8 mouse cellular contexts compared by ENCODE assay signal in genomic region chr19:44655719-44656118, GRCm38 (mm10).
DNase-seq lines count a peak whose midpoint lies in the region; ATAC-seq and TF ChIP-seq lines count a peak whose summit lies in the region.
"Had no signal": no experiment of that assay in that cellular context is flagged by ENCODE, and none has a peak within 500 bp of the region (broad histone marks: within the 10 kb centered on the region; RNA-seq: fewer than 3 reads in every experiment).

No protein-coding gene starts in this region.

- H3K4me3 ChIP-seq in liver, embryonic 14.5 days (ENCODE audit: insufficient read depth in 1 of 2, low read depth in 2 of 2, low read length in 2 of 2) = no peak overlapping the region
- no peak overlapping the region for H3K4me3 ChIP-seq in stomach, postnatal 0 days (ENCODE audit: low read depth, low read length)
- H3K4me3 ChIP-seq: liver, embryonic 15.5 days had no signal

- peak; percentile 78 for DNase-seq in left cerebral cortex, postnatal 4 days
- no peak for DNase-seq in left cerebral cortex, postnatal 25 days (ENCODE audit: low spot score in 2 of 2)
- DNase-seq in Muller cell, postnatal 12 days (ENCODE audit: inconsistent ontology term) = peak; percentile 40
- DNase-seq in cerebellum, adult 9-10 months = peak; percentile 15
- peak; percentile 19 to 28 for DNase-seq in heart, postnatal 36 days
- no peak for DNase-seq in liver, embryonic 14.5 days (ENCODE audit: low read depth in 3 of 3, low spot score in 3 of 3)
- peak; percentile 55 for DNase-seq in stomach, postnatal 0 days (ENCODE audit: low spot score)

- no peak overlapping the region for H3K27ac ChIP-seq in liver, embryonic 14.5 days
- no peak overlapping the region for H3K27ac ChIP-seq in stomach, postnatal 0 days (replicated peaks)
- H3K27ac ChIP-seq: liver, embryonic 15.5 days had no signal

- no peak for TF ChIP-seq EP300 in liver, embryonic 14.5 days (IDR thresholded peaks at IDR 0.05; ENCODE audit: low read depth)
- no peak for TF ChIP-seq EP300 in stomach, postnatal 0 days (optimal IDR thresholded peaks at IDR 0.05)

- H3K9me3 ChIP-seq in liver, embryonic 14.5 days (ENCODE audit: control insufficient read depth, low read length) = no peaks in the 10 kb centered on the region
- H3K9me3 ChIP-seq in stomach, postnatal 0 days (ENCODE audit: control insufficient read depth, low read length) = no peaks in the 10 kb centered on the region
- H3K9me3 ChIP-seq: liver, embryonic 15.5 days had no signal

- 7% methylated on average over 6 of the region's 6 CpGs for WGBS in liver, embryonic 14.5 days (ENCODE audit: insufficient replicate concordance)
- WGBS in stomach, postnatal 0 days = 8% methylated on average over 6 of the region's 6 CpGs

- no peaks in the 10 kb centered on the region for H3K36me3 ChIP-seq in liver, embryonic 14.5 days (replicated peaks; ENCODE audit: control insufficient read depth, insufficient read depth, low read depth)
- no peaks in the 10 kb centered on the region for H3K36me3 ChIP-seq in stomach, postnatal 0 days (ENCODE audit: control insufficient read depth, insufficient read depth, low read length)
- H3K36me3 ChIP-seq: liver, embryonic 15.5 days had no signal

- TF ChIP-seq CTCF in liver, embryonic 14.5 days (IDR thresholded peaks at IDR 0.05; ENCODE audit: low read depth) = peak; percentile 68
- TF ChIP-seq CTCF in stomach, postnatal 0 days (IDR thresholded peaks at IDR 0.05; ENCODE audit: low read depth) = peak; percentile 80

- no peak overlapping the region for H3K4me2 ChIP-seq in liver, embryonic 14.5 days (ENCODE audit: low read depth)
- no peak overlapping the region for H3K4me2 ChIP-seq in stomach, postnatal 0 days (replicated peaks; ENCODE audit: low read depth)
- H3K4me2 ChIP-seq: liver, embryonic 15.5 days had no signal

- no peak for ATAC-seq in liver, embryonic 14.5 days (ENCODE audit: insufficient read depth)
- no peak for ATAC-seq in stomach, postnatal 0 days (ENCODE audit: low FRiP score, low TSS enrichment)

- intact Hi-C loops in left cerebral cortex, postnatal 4 days (cut with DNase I) = no loop called here
- intact Hi-C loops in left cerebral cortex, postnatal 25 days (cut with DNase I) = loop anchor here (10.0 kb wide), 1 partner anchor 239 kb away; no protein-coding TSS in a partner anchor
- intact Hi-C loops in heart, postnatal 36 days (cut with DNase I) = loop anchor here (1.0 to 5.0 kb wide), 2 partner anchors 97 to 232 kb away; no protein-coding TSS in a partner anchor

- no peaks in the 10 kb centered on the region for H3K4me1 ChIP-seq in liver, embryonic 14.5 days (replicated peaks; ENCODE audit: control insufficient read depth in 2 of 2, insufficient read depth in 2 of 2, low read length in 1 of 2)
- no peaks in the 10 kb centered on the region for H3K4me1 ChIP-seq in stomach, postnatal 0 days (replicated peaks; ENCODE audit: control insufficient read depth, insufficient read depth)
- H3K4me1 ChIP-seq: liver, embryonic 15.5 days had no signal

- peaks cover 6% of the 10 kb centered on the region for H3K27me3 ChIP-seq in liver, embryonic 14.5 days (ENCODE audit: control insufficient read depth, insufficient read depth, low read length)
- peaks cover 2% of the 10 kb centered on the region; the same call in 1 of the 2 replicates for H3K27me3 ChIP-seq in stomach, postnatal 0 days (ENCODE audit: control insufficient read depth, insufficient read depth, low read length)

- no peak overlapping the region for H3K9ac ChIP-seq in liver, embryonic 14.5 days (replicated peaks)
- no peak overlapping the region for H3K9ac ChIP-seq in stomach, postnatal 0 days (ENCODE audit: low read length)
- H3K9ac ChIP-seq: liver, embryonic 15.5 days had no signal

Comparison
In these comparisons a context has a peak if more than half of its experiments do, and no peak if none do; other contexts are left out.
1. DNase-seq: peak in left cerebral cortex, postnatal 4 days (single experiment), Muller cell, postnatal 12 days (single experiment), cerebellum, adult 9-10 months (single experiment), heart, postnatal 36 days (2 of 2) and stomach, postnatal 0 days (single experiment); none in left cerebral cortex, postnatal 25 days (0 of 2) and liver, embryonic 14.5 days (0 of 3).